Mouse (Mus musculus) embryonic facial prominence, embryonic 14.5 days (tissue): ENCODE data around the gene Pknox1. TPM values are rescaled to one million over a fixed set of nuclear protein-coding genes. Genes with fewer than 3 reads are reported as not detected.
A peak's percentile ranks its signal among the peaks of the same experiment; 100 is the strongest.

Source experiments
- ATAC-seq: fragments of 200-750 bp; cut with Nextera tagmentation; 2 replicates; pipeline ENCODE4 v1.8.0; 2017; ENCODE audit warnings: low read depth, moderate number of reproducible peaks, moderate TSS enrichment
- DNase-seq: peaks from one replicate; pipeline ENCODE4 v3.0.0-alpha.2; 2015; ENCODE audit warnings: low spot score
- H3K27ac ChIP-seq: fragments of 300-500 bp; sonication (generic); replicated peaks from 2 replicates; pipeline ENCODE4 v1.5.1; 2014; ENCODE audit warnings: low read depth, mild to moderate bottlenecking, low read length, moderate library complexity
- H3K27me3 ChIP-seq: fragments of 300-500 bp; sonication (generic); replicated peaks from 2 replicates; pipeline ENCODE4 v1.6.1; 2014; ENCODE audit warnings: low read length; ENCODE audit not compliant: control insufficient read depth, insufficient read depth
- H3K36me3 ChIP-seq: fragments of 300-500 bp; sonication (generic); 2 replicates; pipeline ENCODE4 v1.6.1; 2014; ENCODE audit warnings: low read length, mixed read lengths; ENCODE audit not compliant: control insufficient read depth, insufficient read depth
- H3K4me1 ChIP-seq: fragments of 300-500 bp; sonication (generic); 2 replicates; pipeline ENCODE4 v1.6.1; 2014; ENCODE audit warnings: antibody characterized with exemption, low read length; ENCODE audit not compliant: control insufficient read depth, insufficient read depth
- H3K4me2 ChIP-seq: fragments of 300-500 bp; sonication (generic); 2 replicates; pipeline ENCODE4 v1.6.1; 2014; ENCODE audit warnings: low read depth, mild to moderate bottlenecking, low read length, moderate library complexity, mixed read lengths
- H3K4me3 ChIP-seq: fragments of 300-500 bp; sonication (generic); 2 replicates; pipeline ENCODE4 v1.5.1; 2014; ENCODE audit warnings: low read depth, mild to moderate bottlenecking, low read length
- H3K9ac ChIP-seq: fragments of 300-500 bp; sonication (generic); 2 replicates; pipeline ENCODE4 v1.6.1; 2014; ENCODE audit warnings: low read depth, mild to moderate bottlenecking, low read length, moderate library complexity, mixed read lengths
- H3K9me3 ChIP-seq: fragments of 300-500 bp; sonication (generic); 2 replicates; pipeline ENCODE4 v1.6.1; 2016; ENCODE audit warnings: low read length; ENCODE audit not compliant: control insufficient read depth
- WGBS: fragments of 180-500 bp; shearing (Covaris S2); extraction: QIAGEN DNeasy Blood & Tissue Kit; methylation state at CpG from one replicate; pipeline ENCODE4 v1.1.7; 2014; 5-methylcytosine and 5-hydroxymethylcytosine counted together
- polyA plus RNA-seq: library from polyadenylated mRNA; unstranded; fragments of >200 nt; fragmentation: Nextera tagmentation; extraction: Ambion mirVana; gene quantifications from 2 replicates; pipeline ENCODE4 v1.2.1, GENCODE M21; 2014

Gene Pknox1
- polyA plus RNA-seq, 1 experiment from 2014 or later, result 31.1 TPM

DNA sequence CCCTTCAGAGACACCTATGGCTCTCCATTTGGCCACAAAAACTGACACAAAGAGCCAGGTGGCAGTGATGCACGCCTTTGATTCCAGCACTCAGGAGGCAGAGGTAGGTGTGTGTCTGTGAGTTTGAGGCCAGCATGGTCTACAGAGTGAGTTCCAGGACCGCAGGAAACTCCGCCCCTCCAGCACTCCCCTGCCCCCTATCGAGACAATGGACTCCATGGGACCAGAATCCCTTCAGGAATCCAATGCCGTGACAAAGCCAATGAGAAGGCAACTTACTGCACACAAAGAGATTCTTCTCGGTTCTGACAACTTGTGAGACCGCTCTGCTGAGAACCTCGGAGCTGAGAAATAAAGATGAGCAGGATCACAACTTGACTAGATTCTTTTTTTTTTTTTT is 77.8 kb downstream of the Pknox1 start:
- H3K27me3 ChIP-seq, result no peaks in the 10 kb centered on the region; the same call in 1 of the 2 replicates
- 41% methylated on average over 8 of the region's 8 CpGs for WGBS
- H3K36me3 ChIP-seq, result peaks cover 18% of the 10 kb centered on the region
- no peak overlapping the region for H3K4me3 ChIP-seq
- H3K9me3 ChIP-seq, result no peaks in the 10 kb centered on the region
- H3K27ac ChIP-seq, result no peak overlapping the region
- ATAC-seq, result no peak
- no peak overlapping the region for H3K4me2 ChIP-seq
- H3K9ac ChIP-seq, result no peak overlapping the region
- DNase-seq, result no peak
- H3K4me1 ChIP-seq, result peaks cover 6% of the 10 kb centered on the region; the same call in 1 of the 2 replicates

DNA sequence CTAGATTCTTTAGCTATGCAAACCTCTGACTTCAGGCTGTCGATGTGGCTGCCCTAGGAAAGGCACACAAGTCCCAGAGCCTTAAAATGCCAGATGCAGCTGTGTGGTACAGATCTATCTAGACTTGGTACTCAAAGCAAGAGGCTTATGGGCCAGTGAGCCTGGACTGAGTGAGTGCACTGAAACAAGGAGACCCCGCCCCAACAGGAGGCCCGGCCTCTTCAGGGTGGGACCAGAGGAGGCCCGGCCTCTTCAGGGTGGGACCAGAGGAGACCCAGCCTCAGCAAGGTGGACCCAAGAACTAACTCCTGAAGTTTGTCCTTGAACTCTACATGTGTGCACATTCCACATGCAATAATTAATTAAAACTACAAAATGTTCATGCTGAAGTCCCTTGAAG is 78.4 kb downstream of the Pknox1 start:
- Histone ChIP-seq H3K4me2 (no peak overlapping the region), H3K9ac (no peak overlapping the region), H3K4me1 (peaks cover under 1% of the 10 kb centered on the region; the same call in 1 of the 2 replicates), H3K36me3 (peaks cover 24% of the 10 kb centered on the region), H3K4me3 (no peak overlapping the region), H3K9me3 (no peaks in the 10 kb centered on the region), H3K27ac (no peak overlapping the region), H3K27me3 (no peaks in the 10 kb centered on the region; the same call in 1 of the 2 replicates)
- 75% methylated on average over 4 of the region's 4 CpGs for WGBS
- DNase-seq (no peak), ATAC-seq (no peak)

GRCm38 (mm10) chr17:31646199-31647002 is 81.9 kb downstream of the Pknox1 start:
- 96% methylated on average over 5 of the region's 5 CpGs for WGBS
- Histone ChIP-seq H3K27me3 (no peaks in the 10 kb centered on the region), H3K9me3 (no peaks in the 10 kb centered on the region), H3K4me2 (no peak overlapping the region), H3K36me3 (peaks cover 59% of the 10 kb centered on the region), H3K27ac (no peak overlapping the region), H3K9ac (no peak overlapping the region), H3K4me3 (no peak overlapping the region), H3K4me1 (no peaks in the 10 kb centered on the region)
- DNase-seq, result no peak
- peak; percentile 37; the same call in 1 of the 2 replicates for ATAC-seq

- Histone ChIP-seq H3K9me3 (no peaks in the 10 kb centered on the region), H3K27me3 (no peaks in the 10 kb centered on the region), H3K4me3 (no peak overlapping the region), H3K27ac (no peak overlapping the region), H3K9ac (no peak overlapping the region), H3K4me1 (no peaks in the 10 kb centered on the region), H3K4me2 (no peak overlapping the region), H3K36me3 (peaks cover 95% of the 10 kb centered on the region)
- no peak for ATAC-seq
- DNase-seq, result no peak
- WGBS, result 88% methylated on average over 14 of the region's 14 CpGs
Observed at GRCm38 (mm10) chr17:31652152-31652551, 87.6 kb downstream of the Pknox1 start.

DNA sequence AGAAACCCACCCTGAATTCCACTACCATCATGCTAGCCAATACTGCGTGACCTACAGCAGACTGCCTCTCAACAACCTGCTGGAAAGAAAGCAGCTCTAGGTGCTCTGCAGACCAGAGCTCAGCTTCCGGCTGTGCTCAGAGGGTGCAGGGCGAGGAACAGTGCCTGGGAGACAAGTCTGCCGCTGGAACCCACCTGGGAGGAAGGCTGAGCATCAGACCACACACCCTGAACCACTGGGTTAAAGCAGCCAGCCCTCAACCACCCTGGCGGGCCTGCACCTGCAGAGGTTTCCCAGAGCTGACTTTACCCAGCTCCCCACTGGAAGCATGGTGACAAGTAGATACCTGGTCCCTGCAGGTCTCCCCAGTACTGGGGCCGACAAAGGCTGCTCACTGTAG is 88.7 kb downstream of the Pknox1 start:
- Histone ChIP-seq H3K27ac (no peak overlapping the region), H3K9me3 (no peaks in the 10 kb centered on the region), H3K36me3 (peaks cover 84% of the 10 kb centered on the region), H3K27me3 (no peaks in the 10 kb centered on the region), H3K9ac (no peak overlapping the region), H3K4me1 (no peaks in the 10 kb centered on the region), H3K4me3 (no peak overlapping the region), H3K4me2 (no peak overlapping the region)
- 78% methylated on average over 6 of the region's 6 CpGs for WGBS
- no peak for DNase-seq
- ATAC-seq, result no peak

GRCm38 (mm10) chr17:31655366-31655765 is 90.8 kb downstream of the Pknox1 start:
- Histone ChIP-seq H3K27ac (no peak overlapping the region), H3K4me3 (no peak overlapping the region), H3K9me3 (no peaks in the 10 kb centered on the region), H3K4me2 (no peak overlapping the region), H3K27me3 (no peaks in the 10 kb centered on the region), H3K4me1 (no peaks in the 10 kb centered on the region), H3K36me3 (peaks cover 63% of the 10 kb centered on the region), H3K9ac (no peak overlapping the region)
- DNase-seq (no peak), ATAC-seq (no peak)
- WGBS, result 67% methylated on average over 4 of the region's 4 CpGs

DNA sequence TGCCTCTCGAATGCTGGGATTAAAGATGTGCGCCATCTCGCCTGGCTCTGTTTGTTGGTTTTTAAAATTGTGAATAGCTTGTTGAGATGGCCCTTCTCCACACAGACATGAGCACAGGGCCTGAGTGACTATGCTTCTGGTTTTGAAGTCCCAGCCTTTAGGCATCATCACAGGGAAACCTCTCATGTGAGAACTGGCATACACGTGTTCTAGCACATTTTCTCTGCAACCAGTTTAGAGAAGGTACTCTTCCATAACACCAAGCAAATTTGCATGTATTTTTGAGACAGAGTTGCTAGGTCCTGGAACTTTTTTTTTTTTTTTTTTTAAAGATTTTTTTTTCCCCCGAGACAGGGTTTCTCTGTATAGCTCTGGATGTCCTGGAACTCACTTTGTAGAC is 92.1 kb downstream of the Pknox1 start:
- Histone ChIP-seq H3K27me3 (no peaks in the 10 kb centered on the region), H3K27ac (no peak overlapping the region), H3K4me2 (peak overlapping the region; percentile 66; the same call in 1 of the 2 replicates), H3K4me3 (no peak overlapping the region), H3K36me3 (peaks cover 50% of the 10 kb centered on the region), H3K9me3 (no peaks in the 10 kb centered on the region), H3K9ac (no peak overlapping the region; the same call in 1 of the 2 replicates), H3K4me1 (no peaks in the 10 kb centered on the region)
- WGBS, result 87% methylated on average over 5 of the region's 5 CpGs
- DNase-seq (no peak), ATAC-seq (no peak)
